Mouse (Mus musculus) neural tube, embryonic 11.5 days (tissue): ENCODE measurements around the gene Vim. TPM values are rescaled to one million over a fixed set of nuclear protein-coding genes. Genes with fewer than 3 reads are reported as not detected.
"Not testable (repeated sequence)": the region's sequence is repeated elsewhere in the genome, so short reads cannot be mapped to it uniquely, and the experiment has no call there.

Source experiments
- ATAC-seq: fragments of 200-750 bp; cut with Nextera tagmentation; 2 replicates; pipeline ENCODE4 v1.8.0; 2017; ENCODE audit warnings: moderate number of reproducible peaks, mild to moderate bottlenecking, moderate TSS enrichment, moderate library complexity; ENCODE audit not compliant: insufficient read depth, low FRiP score, low TSS enrichment
- DNase-seq: peaks from one replicate; pipeline ENCODE4 v3.0.0-alpha.2; 2015; ENCODE audit warnings: low spot score
- H3K27ac ChIP-seq: fragments of 300-500 bp; sonication (generic); 2 replicates; pipeline ENCODE4 v1.5.1; 2014; ENCODE audit warnings: low read depth, mild to moderate bottlenecking, low read length
- H3K27me3 ChIP-seq: fragments of 300-500 bp; sonication (generic); 2 replicates; pipeline ENCODE4 v1.6.1; 2014; ENCODE audit warnings: mild to moderate bottlenecking, low read length, mixed read lengths; ENCODE audit not compliant: control insufficient read depth, insufficient read depth
- H3K36me3 ChIP-seq: fragments of 300-500 bp; sonication (generic); 2 replicates; pipeline ENCODE4 v1.6.1; 2014; ENCODE audit warnings: mild to moderate bottlenecking, low read length, moderate library complexity, mixed read lengths; ENCODE audit not compliant: control insufficient read depth, insufficient read depth
- H3K4me1 ChIP-seq: fragments of 300-500 bp; sonication (generic); 2 replicates; pipeline ENCODE4 v1.6.1; 2014; ENCODE audit warnings: low read length, mixed read lengths; ENCODE audit not compliant: control insufficient read depth, insufficient read depth
- H3K4me2 ChIP-seq: fragments of 300-500 bp; sonication (generic); 2 replicates; pipeline ENCODE4 v1.6.1; 2014; ENCODE audit warnings: low read depth, mild to moderate bottlenecking, moderate library complexity
- H3K4me3 ChIP-seq: fragments of 300-500 bp; sonication (generic); 2 replicates; pipeline ENCODE4 v1.5.1; 2014; ENCODE audit warnings: low read depth, low read length
- H3K9ac ChIP-seq: fragments of 300-500 bp; sonication (generic); 2 replicates; pipeline ENCODE4 v1.6.1; 2014; ENCODE audit warnings: mild to moderate bottlenecking, low read length
- H3K9me3 ChIP-seq: fragments of 300-500 bp; sonication (generic); 2 replicates; pipeline ENCODE4 v1.6.1; 2016; ENCODE audit warnings: low read length; ENCODE audit not compliant: control insufficient read depth
- WGBS: fragments of 180-500 bp; shearing (Covaris S2); extraction: QIAGEN DNeasy Blood & Tissue Kit; methylation state at CpG from one replicate; pipeline ENCODE4 v1.1.7; 2014; 5-methylcytosine and 5-hydroxymethylcytosine counted together
- polyA plus RNA-seq: library from polyadenylated mRNA; unstranded; fragments of >200 nt; fragmentation: Nextera tagmentation; extraction: Ambion mirVana; gene quantifications from 2 replicates; pipeline ENCODE4 v1.2.1, GENCODE M21; 2014

The Vim gene
- polyA plus RNA-seq, 1 experiment from 2014 or later, result 1,219 TPM

GRCm38 (mm10) chr2:13574801-13575150, 1.0 kb downstream of the Vim start:
- peak; percentile 63 for DNase-seq
- Histone ChIP-seq H3K9ac (peak overlapping the region; percentile 97), H3K36me3 (peaks cover 10% of the 10 kb centered on the region), H3K4me2 (peak overlapping the region; percentile 79), H3K9me3 (no peaks in the 10 kb centered on the region), H3K27me3 (no peaks in the 10 kb centered on the region), H3K4me3 (peak overlapping the region; percentile 92), H3K27ac (peak overlapping the region; percentile 98), H3K4me1 (peaks cover 13% of the 10 kb centered on the region)
- ATAC-seq, result 0 out of 2 replicates have a peak, but pooled peaks have one; percentile 8
- WGBS, result under 1% methylated on average over 20 of the region's 21 CpGs

- Histone ChIP-seq H3K27me3 (no peaks in the 10 kb centered on the region), H3K4me1 (peaks cover 13% of the 10 kb centered on the region), H3K36me3 (peaks cover 10% of the 10 kb centered on the region), H3K27ac (peak overlapping the region; percentile 98), H3K4me2 (peak overlapping the region; percentile 79), H3K9ac (peak overlapping the region; percentile 97), H3K9me3 (no peaks in the 10 kb centered on the region), H3K4me3 (peak overlapping the region; percentile 92)
- 1% methylated on average over 13 of the region's 13 CpGs for WGBS
- DNase-seq (peak; percentile 83), ATAC-seq (no peak)
These were observed 1.6 kb downstream of the Vim start for GRCm38 (mm10) chr2:13575287-13575801.

- peak overlapping the region; percentile 92 for H3K4me3 ChIP-seq
- 11% methylated on average over 6 of the region's 6 CpGs for WGBS
- H3K4me2 ChIP-seq, result peak overlapping the region; percentile 79
- peak; percentile 73 for DNase-seq
- no peaks in the 10 kb centered on the region for H3K9me3 ChIP-seq
- peaks cover 10% of the 10 kb centered on the region for H3K36me3 ChIP-seq
- peak overlapping the region; percentile 97 for H3K9ac ChIP-seq
- H3K27me3 ChIP-seq, result no peaks in the 10 kb centered on the region
- peaks cover 13% of the 10 kb centered on the region for H3K4me1 ChIP-seq
- H3K27ac ChIP-seq, result peak overlapping the region; percentile 98
- ATAC-seq, result peak; percentile 43
These were observed 2.2 kb downstream of the Vim start for GRCm38 (mm10) chr2:13575926-13576325.

GRCm38 (mm10) chr2:13577399-13577798, 3.7 kb downstream of the Vim start:
- peak overlapping the region; percentile 41 for H3K4me2 ChIP-seq
- H3K9me3 ChIP-seq, result no peaks in the 10 kb centered on the region
- H3K27me3 ChIP-seq, result no peaks in the 10 kb centered on the region
- DNase-seq, result no peak
- no peak overlapping the region for H3K27ac ChIP-seq
- H3K4me1 ChIP-seq, result peaks cover 7% of the 10 kb centered on the region
- H3K9ac ChIP-seq, result no peak overlapping the region
- WGBS, result 82% methylated on average over 1 of the region's 1 CpGs
- peaks cover 18% of the 10 kb centered on the region for H3K36me3 ChIP-seq
- no peak for ATAC-seq
- 0 out of 2 replicates have a peak overlapping the region, but pooled peaks have one; percentile 4 for H3K4me3 ChIP-seq

- Histone ChIP-seq H3K36me3 (peaks cover 18% of the 10 kb centered on the region), H3K9me3 (no peaks in the 10 kb centered on the region), H3K27me3 (no peaks in the 10 kb centered on the region), H3K4me2 (no peak overlapping the region), H3K9ac (no peak overlapping the region), H3K4me1 (0 out of 2 replicates have a peak, but pooled peaks cover 2% of the 10 kb centered on the region), H3K4me3 (no peak overlapping the region), H3K27ac (no peak overlapping the region)
- DNase-seq, result no peak
- 85% methylated on average over 14 of the region's 14 CpGs for WGBS
- no peak for ATAC-seq
These were observed 4.9 kb downstream of the Vim start for GRCm38 (mm10) chr2:13578473-13579152.

GRCm38 (mm10) chr2:13579315-13579714, 5.6 kb downstream of the Vim start:
- Histone ChIP-seq H3K27ac (no peak overlapping the region), H3K36me3 (peaks cover 18% of the 10 kb centered on the region), H3K4me2 (no peak overlapping the region), H3K4me1 (0 out of 2 replicates have a peak, but pooled peaks cover 2% of the 10 kb centered on the region), H3K4me3 (no peak overlapping the region), H3K9ac (no peak overlapping the region), H3K27me3 (no peaks in the 10 kb centered on the region), H3K9me3 (no peaks in the 10 kb centered on the region)
- DNase-seq (no peak), ATAC-seq (no peak)
- 94% methylated on average over 8 of the region's 8 CpGs for WGBS

GRCm38 (mm10) chr2:13579991-13580390, 6.3 kb downstream of the Vim start:
- Histone ChIP-seq H3K9ac (no peak overlapping the region), H3K4me2 (no peak overlapping the region), H3K9me3 (no peaks in the 10 kb centered on the region), H3K4me3 (no peak overlapping the region), H3K4me1 (0 out of 2 replicates have a peak, but pooled peaks cover 2% of the 10 kb centered on the region), H3K27ac (no peak overlapping the region), H3K27me3 (no peaks in the 10 kb centered on the region), H3K36me3 (peaks cover 18% of the 10 kb centered on the region)
- ATAC-seq, result no peak
- peak; percentile 36 for DNase-seq
- 72% methylated on average over 11 of the region's 11 CpGs for WGBS

- DNase-seq, result no peak
- Histone ChIP-seq H3K36me3 (peaks cover 15% of the 10 kb centered on the region), H3K4me1 (0 out of 2 replicates have a peak, but pooled peaks cover 2% of the 10 kb centered on the region), H3K9me3 (no peaks in the 10 kb centered on the region), H3K9ac (no peak overlapping the region), H3K27me3 (no peaks in the 10 kb centered on the region), H3K27ac (no peak overlapping the region), H3K4me3 (no peak overlapping the region), H3K4me2 (no peak overlapping the region)
- ATAC-seq, result no peak
- 88% methylated on average over 3 of the region's 3 CpGs for WGBS
These were observed 8.5 kb downstream of the Vim start for GRCm38 (mm10) chr2:13582184-13582583.

- ATAC-seq, H3K27me3 ChIP-seq, H3K36me3 ChIP-seq, H3K9ac ChIP-seq, H3K4me2 ChIP-seq, H3K4me1 ChIP-seq, H3K9me3 ChIP-seq, H3K27ac ChIP-seq, DNase-seq, H3K4me3 ChIP-seq: not testable (repeated sequence)
These were observed 10.0 kb downstream of the Vim start for GRCm38 (mm10) chr2:13583746-13584145.
